Mouse (Mus musculus) heart, postnatal 0 days (tissue): ENCODE results near the gene Alg14. TPM values are rescaled to one million over a fixed set of nuclear protein-coding genes. Genes with fewer than 3 reads are reported as not detected.

ENCODE experiments used
- ATAC-seq: fragments of 200-750 bp; cut with Nextera tagmentation; 2 replicates; pipeline ENCODE4 v1.8.0; 2017; ENCODE audit warnings: low read depth, moderate number of reproducible peaks, moderate library complexity; ENCODE audit not compliant: insufficient read depth
- DNase-seq: peaks from one replicate; pipeline ENCODE4 v3.0.0-alpha.2; 2016; ENCODE audit warnings: low spot score
- H3K27ac ChIP-seq: fragments of 300-500 bp; sonication (generic); 2 replicates; pipeline ENCODE4 v1.5.1; 2014; ENCODE audit warnings: low read depth, mild to moderate bottlenecking
- H3K27me3 ChIP-seq: fragments of 300-500 bp; sonication (generic); 2 replicates; pipeline ENCODE4 v1.6.1; 2014; ENCODE audit warnings: low read length, mixed read lengths; ENCODE audit not compliant: control insufficient read depth, insufficient read depth
- H3K36me3 ChIP-seq: fragments of 300-500 bp; sonication (generic); replicated peaks from 2 replicates; pipeline ENCODE4 v1.6.1; 2014; ENCODE audit warnings: low read length, mixed read lengths; ENCODE audit not compliant: control insufficient read depth, insufficient read depth
- H3K4me1 ChIP-seq: fragments of 300-500 bp; sonication (generic); 2 replicates; pipeline ENCODE4 v1.6.1; 2014; ENCODE audit warnings: antibody characterized with exemption; ENCODE audit not compliant: control insufficient read depth, insufficient read depth
- H3K4me2 ChIP-seq: fragments of 300-500 bp; sonication (generic); 2 replicates; pipeline ENCODE4 v1.6.1; 2014; ENCODE audit warnings: low read depth, mild to moderate bottlenecking, low read length, moderate library complexity
- H3K4me3 ChIP-seq: fragments of 300-500 bp; sonication (generic); 2 replicates; pipeline ENCODE4 v1.5.1; 2014; ENCODE audit warnings: low read depth, low read length
- H3K9ac ChIP-seq: fragments of 300-500 bp; sonication (generic); replicated peaks from 2 replicates; pipeline ENCODE4 v1.6.1; 2014; ENCODE audit warnings: low read depth, low read length, mixed read lengths
- H3K9me3 ChIP-seq: fragments of 300-500 bp; sonication (generic); replicated peaks from 2 replicates; pipeline ENCODE4 v1.6.1; 2016; ENCODE audit warnings: low read length; ENCODE audit not compliant: control insufficient read depth
- CTCF ChIP-seq: IDR thresholded peaks from 2 replicates; pipeline ENCODE4 v1.5.1; 2016; ENCODE audit warnings: antibody characterized with exemption, control low read depth, low read depth
- EP300 ChIP-seq: IDR thresholded peaks from 2 replicates; pipeline ENCODE4 v1.6.1; 2016; ENCODE audit warnings: antibody characterized with exemption, low read depth
- whole genome bisulfite sequencing: fragments of 180-500 bp; shearing (Covaris S2); extraction: QIAGEN DNeasy Blood & Tissue Kit; methylation state at CpG from one replicate; pipeline ENCODE4 v1.1.7; 2014; 5-methylcytosine and 5-hydroxymethylcytosine counted together
- polyA plus RNA-seq: library from polyadenylated mRNA; unstranded; fragments of >200 nt; fragmentation: Nextera tagmentation; extraction: Ambion mirVana; gene quantifications from 2 replicates; pipeline ENCODE4 v1.2.1, GENCODE M21; 2015
- total RNA-seq: library from RNA; depleted of rRNA; stranded (reverse); fragments of >200 nt; gene quantifications from 2 replicates; pipeline ENCODE4 v1.2.3, GENCODE M21; 2014; ENCODE audit warnings: low replicate concordance

Gene Alg14
- total and polyA plus RNA-seq, 2 experiments from 2014 or later: 27.1 to 27.3 TPM

- 0 out of 2 replicates have a peak, but pooled peaks cover 4% of the 10 kb centered on the region for H3K36me3 ChIP-seq
- H3K27ac ChIP-seq: no peak overlapping the region
- 89% methylated on average over 6 of the region's 6 CpGs for WGBS
- H3K27me3 ChIP-seq: no peaks in the 10 kb centered on the region
- ATAC-seq (no peak), DNase-seq (no peak)
- TF ChIP-seq CTCF (no peak), EP300 (no peak)
- H3K9me3 ChIP-seq: no peaks in the 10 kb centered on the region
- no peak overlapping the region for H3K4me3 ChIP-seq
- H3K4me2 ChIP-seq: no peak overlapping the region
- no peak overlapping the region for H3K9ac ChIP-seq
- peaks cover 25% of the 10 kb centered on the region for H3K4me1 ChIP-seq
Observed at GRCm38 (mm10) chr3:121336234-121336890, 44.8 kb downstream of the Alg14 start.

- H3K9me3 ChIP-seq: no peaks in the 10 kb centered on the region
- no peak overlapping the region for H3K4me3 ChIP-seq
- H3K27ac ChIP-seq: peak overlapping the region; percentile 53
- DNase-seq (peak; percentile 60), ATAC-seq (peak; percentile 62; the same call in 1 of the 2 replicates)
- H3K4me1 ChIP-seq: peaks cover 25% of the 10 kb centered on the region
- no peak overlapping the region for H3K9ac ChIP-seq
- H3K4me2 ChIP-seq: 0 out of 2 replicates have a peak overlapping the region, but pooled peaks have one; percentile 1
- TF ChIP-seq EP300 (no peak), CTCF (no peak)
- WGBS: 6% methylated on average over 2 of the region's 2 CpGs
- H3K27me3 ChIP-seq: no peaks in the 10 kb centered on the region
- H3K36me3 ChIP-seq: no peaks in the 10 kb centered on the region
Observed at GRCm38 (mm10) chr3:121338687-121339086, 47.1 kb downstream of the Alg14 start.

- no peak for DNase-seq
- ATAC-seq: 0 out of 2 replicates have a peak, but pooled peaks have one; percentile 27
- no peaks in the 10 kb centered on the region for H3K36me3 ChIP-seq
- no peak overlapping the region for H3K4me2 ChIP-seq
- peaks cover 29% of the 10 kb centered on the region for H3K4me1 ChIP-seq
- H3K27me3 ChIP-seq: no peaks in the 10 kb centered on the region
- WGBS: 11% methylated on average over 7 of the region's 7 CpGs
- H3K27ac ChIP-seq: peak overlapping the region; percentile 52
- no peak overlapping the region for H3K4me3 ChIP-seq
- H3K9ac ChIP-seq: 0 out of 2 replicates have a peak overlapping the region, but pooled peaks have one; percentile 1
- TF ChIP-seq CTCF (no peak), EP300 (no peak)
- no peaks in the 10 kb centered on the region for H3K9me3 ChIP-seq
Observed at GRCm38 (mm10) chr3:121340321-121340761, 48.8 kb downstream of the Alg14 start.

- H3K9ac ChIP-seq: no peak overlapping the region
- H3K4me2 ChIP-seq: no peak overlapping the region
- 90% methylated on average over 7 of the region's 7 CpGs for WGBS
- ATAC-seq: no peak
- H3K27me3 ChIP-seq: no peaks in the 10 kb centered on the region
- no peak for DNase-seq
- no peak for TF ChIP-seq CTCF
- TF ChIP-seq EP300: no peak
- H3K4me3 ChIP-seq: no peak overlapping the region; the same call in 1 of the 2 replicates
- H3K9me3 ChIP-seq: no peaks in the 10 kb centered on the region
- no peaks in the 10 kb centered on the region for H3K36me3 ChIP-seq
- no peak overlapping the region for H3K27ac ChIP-seq
- peaks cover 26% of the 10 kb centered on the region for H3K4me1 ChIP-seq
Observed at GRCm38 (mm10) chr3:121343224-121343623, 51.7 kb downstream of the Alg14 start.

GRCm38 (mm10) chr3:121344056-121344945 lies 52.7 kb downstream of the Alg14 start:
- H3K36me3 ChIP-seq: no peaks in the 10 kb centered on the region
- H3K4me2 ChIP-seq: no peak overlapping the region
- 31% methylated on average over 8 of the region's 8 CpGs for WGBS
- ATAC-seq: no peak
- TF ChIP-seq EP300 (no peak), CTCF (no peak)
- H3K27ac ChIP-seq: peak overlapping the region; percentile 69; the same call in 1 of the 2 replicates
- no peak overlapping the region for H3K4me3 ChIP-seq
- H3K4me1 ChIP-seq: peaks cover 19% of the 10 kb centered on the region
- no peak for DNase-seq
- H3K9me3 ChIP-seq: no peaks in the 10 kb centered on the region
- no peaks in the 10 kb centered on the region for H3K27me3 ChIP-seq
- H3K9ac ChIP-seq: no peak overlapping the region
